Mouse (Mus musculus): ENCODE data around the gene Pigyl.

DNA sequence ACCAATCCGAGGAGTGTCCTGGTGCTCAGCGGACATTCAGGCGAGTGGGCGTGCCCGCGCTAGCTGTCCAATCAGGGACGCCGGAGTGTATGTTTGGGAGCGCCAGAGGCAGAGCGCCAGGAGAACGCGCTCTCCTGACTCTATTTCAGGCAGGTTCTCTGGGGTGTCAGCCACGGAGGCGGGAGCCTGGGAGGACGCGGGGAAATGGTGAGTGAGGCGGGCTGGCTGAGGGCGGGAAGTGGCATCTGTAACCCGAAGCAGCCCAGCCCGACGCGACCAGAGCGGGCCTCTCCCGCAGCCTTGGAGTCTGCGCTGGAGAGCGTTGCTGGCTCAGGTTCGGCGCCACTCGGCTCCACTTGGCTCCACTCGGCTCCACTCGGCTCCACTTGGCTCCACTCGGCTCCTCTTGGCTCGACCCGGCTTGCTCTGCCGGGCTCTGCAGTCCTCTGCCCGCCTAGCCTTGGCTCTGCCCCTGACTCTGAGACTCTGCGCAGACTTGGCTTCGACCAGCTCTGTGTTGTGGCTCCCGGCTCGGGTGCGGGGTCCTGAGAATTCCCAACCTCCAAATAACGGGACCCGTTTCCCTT is 31.5 kb downstream of the Pigyl start, which contains the start of gene Zfp872:
- no peak for TF ChIP-seq GATA1 (IDR thresholded peaks at IDR 0.05; ENCODE audit: low read length)
- no peak for TF ChIP-seq TAL1 (IDR thresholded peaks at IDR 0.05; ENCODE audit: low read length)

Data from erythroblast, embryonic 14.5 days (primary cell).